Mouse (Mus musculus) spleen, adult 2 months (tissue): ENCODE data around the gene Cdc7.

ENCODE experiments used
- CTCF ChIP-seq: fragments of 200-500 bp; IDR thresholded peaks from 2 replicates; pipeline ENCODE4 v1.5.1; 2011; ENCODE audit warnings: mild to moderate bottlenecking, inconsistent platforms; ENCODE audit not compliant: insufficient read depth, insufficient read length, insufficient replicate concordance; ENCODE audit errors: extremely low read depth
- POLR2A ChIP-seq: fragments of 200-500 bp; IDR thresholded peaks from 2 replicates; pipeline ENCODE4 v1.6.1; 2011; ENCODE audit warnings: low read depth, low read length, inconsistent platforms

DNA sequence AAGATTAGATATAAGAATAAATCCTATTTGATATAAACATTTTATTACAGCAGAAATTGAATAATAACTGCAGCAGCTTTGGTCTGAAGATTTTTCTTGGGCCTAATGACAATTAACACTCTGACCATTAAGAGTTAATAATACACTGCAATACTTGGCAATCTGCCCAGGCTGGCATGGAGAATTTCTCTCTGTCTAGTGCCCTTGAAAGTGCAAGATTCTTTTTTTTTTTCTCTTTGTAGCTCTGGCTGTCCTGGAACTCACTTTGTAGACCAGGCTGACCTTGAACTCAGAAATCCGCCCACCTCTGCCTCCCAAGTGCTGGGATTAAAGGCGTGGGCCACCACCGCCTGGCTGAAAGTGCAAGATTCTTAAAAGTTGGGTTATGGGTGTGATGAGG, 5.1 kb upstream of the Cdc7 start:
- TF ChIP-seq CTCF (no peak), POLR2A (no peak)
